Mouse (Mus musculus): ENCODE results near the gene Tmem236. TPM values are rescaled to one million over a fixed set of nuclear protein-coding genes. Genes with fewer than 3 reads are reported as not detected.

Tmem236 gene
- polyA plus RNA-seq, 1 experiment: not detected

GRCm38 (mm10) chr2:14165618-14166344 lies 8.5 kb upstream of the Tmem236 start:
- no peak for TF ChIP-seq GATA1 (IDR thresholded peaks at IDR 0.05; ENCODE audit: low read length)

- no peak for TF ChIP-seq GATA1 (IDR thresholded peaks at IDR 0.05; ENCODE audit: low read length)
Observed at GRCm38 (mm10) chr2:14167721-14168120, 6.6 kb upstream of the Tmem236 start.

DNA sequence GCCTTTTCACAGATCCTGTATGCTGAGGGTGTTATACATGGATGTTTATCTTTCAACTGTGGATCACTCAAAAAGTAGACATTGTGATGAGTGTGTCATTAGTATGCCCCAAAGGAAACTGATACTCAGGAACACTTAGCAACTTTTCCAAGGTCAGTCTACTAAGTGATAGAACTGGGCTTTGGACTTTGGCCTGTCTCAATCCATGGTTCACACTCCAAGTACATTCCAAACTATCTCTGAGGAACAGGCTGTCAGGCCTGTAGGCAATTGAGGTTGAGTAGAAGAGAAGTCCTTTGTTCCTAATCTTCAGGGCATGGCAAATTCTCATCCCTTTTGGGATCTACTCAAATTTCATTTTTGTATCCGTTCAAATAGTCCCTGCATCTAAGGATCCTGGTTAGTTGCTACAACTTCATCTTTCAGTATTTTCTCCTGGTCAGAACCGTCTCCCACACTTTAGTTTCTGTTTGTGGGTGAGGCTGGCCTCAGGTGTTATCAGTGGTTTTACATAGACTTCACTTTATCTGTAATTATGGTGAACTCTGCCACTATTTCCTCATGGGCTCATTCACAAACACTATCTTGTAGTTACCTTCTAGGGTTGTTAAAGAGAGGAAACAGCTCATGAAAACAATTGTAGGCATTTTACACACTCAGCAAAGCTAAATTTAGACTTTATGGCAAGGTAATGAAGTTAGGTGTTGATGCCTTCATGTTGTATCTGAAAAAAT lies 2.3 kb downstream of the Tmem236 start:
- TF ChIP-seq GATA1 (IDR thresholded peaks at IDR 0.05; ENCODE audit: low read length): no peak

DNA sequence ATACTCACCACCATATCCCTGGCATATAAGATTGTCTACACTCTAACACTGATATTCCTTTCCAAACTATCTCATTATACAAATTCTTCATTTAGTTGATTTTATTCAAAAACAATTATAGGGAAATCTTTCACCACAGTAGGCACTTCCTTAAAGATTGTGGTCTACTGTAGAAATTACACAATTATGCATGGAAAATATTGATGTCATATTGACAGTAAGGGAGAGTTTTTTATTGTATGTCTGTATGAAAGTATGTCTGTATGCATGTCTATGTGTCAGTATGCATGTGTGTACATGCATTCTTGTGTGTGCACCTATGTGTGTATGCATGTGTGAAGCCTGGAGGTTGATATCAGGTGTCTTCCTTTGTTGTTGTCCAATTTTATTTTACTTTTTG lies 10.1 kb downstream of the Tmem236 start:
- no peak for TF ChIP-seq GATA1 (IDR thresholded peaks at IDR 0.05; ENCODE audit: low read length)

GRCm38 (mm10) chr2:14190684-14191083 lies 16.4 kb downstream of the Tmem236 start:
- no peak for TF ChIP-seq GATA1 (IDR thresholded peaks at IDR 0.05; ENCODE audit: low read length)

- no peak for TF ChIP-seq GATA1 (IDR thresholded peaks at IDR 0.05; ENCODE audit: low read length)
Observed at GRCm38 (mm10) chr2:14191601-14192000, 17.3 kb downstream of the Tmem236 start.

GRCm38 (mm10) chr2:14192046-14192445 lies 17.7 kb downstream of the Tmem236 start:
- no peak for TF ChIP-seq GATA1 (IDR thresholded peaks at IDR 0.05; ENCODE audit: low read length)

DNA sequence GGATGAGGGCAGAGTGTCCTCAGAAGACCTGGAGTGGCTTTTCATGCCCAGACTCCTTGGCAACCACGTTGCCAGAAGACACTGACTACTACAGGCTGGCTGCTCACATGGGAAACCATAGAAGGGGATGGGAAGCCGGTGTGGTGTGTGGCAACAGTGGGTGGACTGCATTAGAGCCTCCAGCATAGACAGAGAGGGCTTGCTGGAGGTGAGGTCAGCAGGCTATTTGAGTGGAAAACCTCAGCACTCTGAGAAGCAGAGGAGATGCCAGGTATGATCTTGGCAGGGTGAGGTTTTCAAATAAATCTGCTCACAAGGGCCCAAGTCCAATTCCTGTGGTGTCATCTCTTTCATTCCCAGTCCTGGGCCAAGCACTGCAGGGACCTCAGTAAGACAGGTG lies 25.3 kb downstream of the Tmem236 start:
- no peak for TF ChIP-seq GATA1 (IDR thresholded peaks at IDR 0.05; ENCODE audit: low read length)

GRCm38 (mm10) chr2:14204308-14204707 lies 30.0 kb downstream of the Tmem236 start:
- TF ChIP-seq GATA1 (IDR thresholded peaks at IDR 0.05; ENCODE audit: low read length): no peak

- no peak for TF ChIP-seq GATA1 (IDR thresholded peaks at IDR 0.05; ENCODE audit: low read length)
Observed at GRCm38 (mm10) chr2:14206798-14207197, 32.5 kb downstream of the Tmem236 start.

- TF ChIP-seq GATA1 (IDR thresholded peaks at IDR 0.05; ENCODE audit: low read length): no peak
Observed at GRCm38 (mm10) chr2:14210731-14211130, 36.4 kb downstream of the Tmem236 start.

GRCm38 (mm10) chr2:14211606-14212005 lies 37.3 kb downstream of the Tmem236 start:
- TF ChIP-seq GATA1 (IDR thresholded peaks at IDR 0.05; ENCODE audit: low read length): no peak

DNA sequence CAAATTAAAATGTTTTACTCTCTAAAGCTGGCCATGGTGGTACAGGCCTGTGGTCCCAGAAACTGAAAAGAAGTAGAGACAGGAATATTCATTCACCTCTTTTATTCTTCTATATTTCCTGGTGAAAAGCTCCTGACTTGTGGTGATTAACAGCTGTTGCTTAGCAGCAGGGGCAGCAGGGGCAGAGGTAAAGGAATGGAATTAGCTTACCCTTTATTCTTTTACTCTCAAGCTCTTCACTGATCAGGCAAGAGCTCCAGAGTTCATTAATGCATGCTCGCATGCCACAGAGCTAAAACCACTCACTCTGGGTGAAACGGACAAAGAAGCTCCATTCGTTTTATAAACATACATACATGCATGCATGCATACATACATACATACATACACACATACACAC lies 40.4 kb downstream of the Tmem236 start:
- TF ChIP-seq GATA1 (IDR thresholded peaks at IDR 0.05; ENCODE audit: low read length): no peak

DNA sequence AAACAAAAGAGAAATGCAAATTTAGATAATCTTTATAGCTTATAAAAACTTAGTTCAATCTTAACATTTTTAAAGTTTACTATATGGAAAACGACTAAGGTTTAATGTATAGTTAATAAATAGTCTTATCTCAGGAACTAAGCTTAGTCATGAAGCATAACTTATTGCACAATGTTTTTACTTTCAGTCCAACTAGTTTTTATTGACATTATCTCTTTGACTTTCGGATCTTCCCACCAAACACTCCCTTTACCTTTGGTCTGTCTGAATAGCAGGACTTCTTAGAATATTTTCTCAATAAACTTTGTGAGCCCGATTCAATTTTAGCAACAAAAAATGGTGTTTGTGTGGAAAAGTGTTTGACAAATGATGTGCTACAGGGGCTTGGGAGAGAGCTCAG lies 42.3 kb downstream of the Tmem236 start:
- no peak for TF ChIP-seq GATA1 (IDR thresholded peaks at IDR 0.05; ENCODE audit: low read length)

DNA sequence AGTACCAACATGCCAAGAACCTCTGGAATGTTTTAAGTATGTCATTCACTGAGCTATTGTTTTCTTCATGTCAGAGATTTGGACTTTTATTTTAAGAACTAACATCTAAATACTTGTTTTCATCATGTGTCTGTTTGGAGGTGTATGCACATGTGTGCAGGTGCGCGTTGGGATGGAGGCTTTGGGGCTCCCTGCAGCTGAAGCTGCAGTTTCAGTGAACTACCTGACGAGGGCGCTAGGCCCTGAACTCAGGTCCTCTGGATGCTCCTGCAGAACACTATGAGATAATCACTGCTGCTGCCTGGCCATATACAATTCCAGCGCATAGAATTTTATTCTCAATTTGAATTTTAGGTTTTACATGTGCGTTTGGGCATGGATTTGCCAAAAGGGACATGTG lies 43.8 kb downstream of the Tmem236 start:
- no peak for TF ChIP-seq GATA1 (IDR thresholded peaks at IDR 0.05; ENCODE audit: low read length)

- no peak for TF ChIP-seq GATA1 (IDR thresholded peaks at IDR 0.05; ENCODE audit: low read length)
Observed at GRCm38 (mm10) chr2:14224387-14224786, 50.1 kb downstream of the Tmem236 start.

- no peak for TF ChIP-seq GATA1 (IDR thresholded peaks at IDR 0.05; ENCODE audit: low read length)
Observed at GRCm38 (mm10) chr2:14228495-14228894, 54.2 kb downstream of the Tmem236 start.
